Mouse (Mus musculus): Measurements from ENCODE around the gene Banp. TPM values are rescaled to one million over a fixed set of nuclear protein-coding genes. Genes with fewer than 3 reads are reported as not detected.

Banp gene
- 10 to 100 TPM; 30.2 to 30.7 TPM for total RNA-seq (2021)

DNA sequence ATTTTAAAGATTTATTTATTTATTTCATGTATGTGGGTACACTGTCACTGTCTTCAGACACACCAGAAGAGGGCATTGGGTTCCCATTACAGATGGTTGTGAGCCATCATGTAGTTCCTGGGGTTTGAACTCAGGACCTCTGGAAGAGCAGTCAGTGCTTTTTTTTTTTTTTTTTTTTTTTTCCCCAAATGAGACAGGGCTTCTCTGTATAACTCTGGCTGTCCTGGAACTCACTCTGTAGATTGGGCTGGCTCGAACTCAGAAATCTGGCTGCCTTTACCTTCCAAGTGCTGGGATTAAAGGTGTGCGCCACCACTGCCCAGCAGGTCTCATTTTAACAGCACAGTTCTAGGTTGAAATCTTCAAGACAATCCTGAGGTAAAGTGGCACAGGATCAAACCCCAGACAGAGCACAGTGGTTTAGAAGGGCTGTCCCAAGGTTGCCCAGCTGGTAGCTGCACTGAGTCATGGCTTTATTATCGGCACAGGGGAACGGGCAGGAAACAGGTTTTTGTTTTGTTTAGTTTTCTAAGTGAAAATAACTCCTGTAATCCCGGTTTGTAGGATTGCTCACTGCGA lies at the start of gene Banp:
Gene Banp (plus strand): TSS at position 529 of the 579 bp plus-strand sequence.
- intact Hi-C loops (cut with DNase I) = no loop called here
- no peak for DNase-seq

DNA sequence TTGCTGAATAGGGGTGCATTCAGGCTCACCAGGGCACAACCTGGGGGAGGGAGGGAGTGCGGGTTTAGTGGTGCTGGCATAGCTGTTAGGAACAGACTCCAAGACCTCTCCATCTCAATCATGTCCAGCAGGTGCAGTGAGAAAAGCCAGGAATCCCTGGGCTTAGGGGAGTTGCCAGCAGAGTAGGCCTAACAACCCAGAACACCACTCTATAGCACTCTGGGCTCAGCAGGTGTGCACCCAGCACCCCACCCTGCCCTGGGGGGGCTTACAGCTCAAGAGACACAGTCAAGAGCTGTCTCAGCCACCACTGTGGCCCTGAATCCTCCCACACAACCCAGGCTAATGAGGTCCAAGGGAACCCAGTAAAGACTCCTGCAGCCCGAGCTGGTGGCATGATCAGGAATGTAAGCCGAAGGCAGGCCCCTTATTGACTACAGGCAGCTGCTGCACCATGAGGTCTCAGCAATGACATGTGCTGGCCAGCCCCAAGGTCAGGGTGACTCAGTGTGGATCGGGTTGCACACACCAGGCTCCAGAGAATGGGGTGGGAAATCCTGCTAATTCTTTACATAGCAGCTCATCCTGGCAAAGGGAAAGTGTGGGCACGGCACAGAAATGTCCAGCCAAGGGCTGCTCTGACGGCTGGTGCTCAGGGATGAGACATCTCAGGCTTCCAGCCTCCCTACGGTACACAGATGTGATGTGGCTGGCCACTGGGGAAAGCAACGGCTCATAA lies 47.9 kb upstream of the Banp start:
- no peak for DNase-seq
- intact Hi-C loops (cut with DNase I) = no loop called here

DNA sequence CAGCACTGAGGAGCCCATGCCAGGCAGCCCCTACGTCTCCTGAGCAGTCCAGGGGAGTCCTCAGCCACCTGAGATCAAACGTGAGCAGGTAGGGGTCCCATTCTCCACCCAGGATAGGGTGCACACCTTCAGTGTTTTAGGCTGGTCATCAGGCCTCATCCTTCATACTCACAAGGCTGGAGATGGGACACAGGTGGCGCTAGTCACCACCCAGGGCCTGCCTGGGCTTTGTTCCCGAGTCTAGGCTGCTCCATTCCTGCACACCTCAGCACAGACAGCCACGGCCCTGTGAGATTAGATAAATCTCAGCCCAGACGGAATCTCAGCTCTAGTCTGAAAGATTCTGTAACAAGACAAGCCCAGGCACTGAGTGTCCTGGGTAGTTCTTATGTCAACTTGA lies 45.6 kb upstream of the Banp start:
- intact Hi-C loops (cut with DNase I) = no loop called here
- DNase-seq = no peak

DNA sequence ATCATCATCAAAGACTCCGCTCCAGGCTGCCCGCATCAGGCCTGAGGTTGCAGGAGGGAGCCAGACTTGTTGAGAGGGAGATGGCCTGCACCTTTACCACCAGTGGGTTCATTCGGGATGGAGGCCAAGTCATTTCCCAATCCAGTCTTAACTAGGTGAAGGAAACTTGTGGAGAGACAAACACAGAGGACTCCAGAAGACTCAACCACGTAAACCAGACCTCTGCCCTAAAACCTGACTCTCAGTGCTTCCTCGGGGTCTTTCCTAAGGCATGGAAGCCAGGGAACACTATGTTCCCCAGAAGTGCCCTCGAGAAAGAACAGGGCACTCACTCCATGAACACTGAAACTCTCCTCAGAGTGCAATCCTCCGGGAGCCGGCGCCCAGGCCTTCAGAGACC lies 44.6 kb upstream of the Banp start:
- intact Hi-C loops (cut with DNase I) = no loop called here
- DNase-seq = no peak

DNA sequence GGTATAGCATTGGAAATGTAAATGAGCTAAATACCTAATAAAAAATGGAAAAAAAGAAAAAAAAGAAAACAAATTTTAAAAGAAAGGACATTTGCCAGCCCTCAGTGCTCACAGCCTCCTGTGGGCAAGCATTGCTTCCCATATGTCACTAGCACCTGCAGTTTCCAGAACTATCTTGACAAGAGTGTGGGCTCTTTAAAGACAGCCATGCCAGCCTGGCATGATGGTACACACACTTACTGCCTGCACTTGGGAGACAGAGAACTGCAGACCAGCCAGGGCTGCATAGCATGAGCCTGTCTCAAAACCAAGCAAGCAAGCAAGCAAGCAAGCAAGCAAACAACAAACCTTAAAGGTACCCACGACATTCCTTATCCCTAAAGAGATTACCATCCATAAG lies 44.1 kb upstream of the Banp start:
- DNase-seq = no peak
- intact Hi-C loops (cut with DNase I) = no loop called here

DNA sequence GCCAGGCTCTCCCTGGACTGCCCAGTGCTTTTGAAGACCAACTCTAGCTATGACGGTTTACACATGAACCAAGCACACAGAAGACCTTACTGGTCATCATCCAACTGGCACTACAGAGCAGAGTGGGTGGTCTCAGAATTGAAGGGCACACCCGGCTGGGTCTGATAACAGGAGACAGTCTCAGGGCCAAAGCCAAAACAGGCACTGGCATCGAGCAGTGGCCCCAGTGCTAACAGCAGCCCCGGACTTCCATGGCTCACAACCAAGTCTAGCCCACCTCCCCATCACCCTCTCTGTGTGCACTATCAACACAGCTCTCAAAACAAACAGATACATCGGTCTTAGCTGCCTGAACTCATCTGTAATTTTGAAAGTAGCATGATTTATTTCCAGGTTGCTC lies 43.7 kb upstream of the Banp start:
- DNase-seq = peak; percentile 59

DNA sequence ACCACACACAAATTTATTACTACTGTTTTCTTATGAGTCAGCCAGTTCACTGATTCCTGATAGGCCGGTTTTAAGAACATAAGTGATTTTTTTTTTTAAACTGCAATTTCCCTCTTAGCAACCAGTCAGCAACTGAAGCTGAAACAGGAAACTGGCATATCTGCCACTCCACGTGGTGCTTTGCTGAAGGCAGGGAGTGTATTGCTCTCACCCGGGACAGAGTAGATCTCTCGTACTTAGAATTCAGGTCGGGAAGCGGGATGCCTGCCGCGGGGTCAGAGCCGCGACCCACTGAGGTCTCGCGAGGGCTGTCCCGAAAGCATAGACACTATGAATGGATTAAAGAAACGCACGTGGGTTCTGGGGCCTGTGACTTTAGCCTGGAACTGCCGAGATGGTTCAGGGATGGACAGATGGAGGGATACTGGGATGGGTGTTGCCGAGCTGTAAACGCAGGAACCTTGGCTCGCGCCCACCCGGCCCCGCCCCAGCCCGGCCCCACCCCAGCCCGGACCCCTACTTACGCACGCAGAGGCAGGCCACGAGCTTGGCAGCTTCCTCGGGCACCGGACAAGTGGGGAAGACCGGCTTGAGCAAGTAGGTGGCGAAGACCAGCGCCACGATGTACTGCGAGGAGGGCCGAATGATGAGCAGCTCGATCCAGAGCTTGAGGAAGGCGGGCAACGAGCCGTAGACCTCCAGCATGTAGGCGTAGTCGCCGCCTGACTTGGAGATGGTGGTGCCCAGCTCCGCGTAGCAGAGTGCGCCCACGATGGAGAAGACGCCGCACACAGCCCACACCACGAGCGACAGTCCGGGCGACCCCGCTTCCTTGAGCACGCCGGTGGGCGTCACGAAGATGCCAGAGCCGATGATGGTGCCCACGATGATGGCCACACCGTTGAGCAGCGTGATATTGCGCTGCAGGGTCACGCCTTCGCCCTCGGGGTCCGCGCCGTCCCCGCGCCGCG lies 42.7 kb upstream of the Banp start:
- intact Hi-C loops (cut with DNase I) = no loop called here
- peak; percentile 48 for DNase-seq

More for the DNA sequence above, 43.7 kb upstream of the Banp start:
- intact Hi-C loops (cut with DNase I) = no loop called here

DNA sequence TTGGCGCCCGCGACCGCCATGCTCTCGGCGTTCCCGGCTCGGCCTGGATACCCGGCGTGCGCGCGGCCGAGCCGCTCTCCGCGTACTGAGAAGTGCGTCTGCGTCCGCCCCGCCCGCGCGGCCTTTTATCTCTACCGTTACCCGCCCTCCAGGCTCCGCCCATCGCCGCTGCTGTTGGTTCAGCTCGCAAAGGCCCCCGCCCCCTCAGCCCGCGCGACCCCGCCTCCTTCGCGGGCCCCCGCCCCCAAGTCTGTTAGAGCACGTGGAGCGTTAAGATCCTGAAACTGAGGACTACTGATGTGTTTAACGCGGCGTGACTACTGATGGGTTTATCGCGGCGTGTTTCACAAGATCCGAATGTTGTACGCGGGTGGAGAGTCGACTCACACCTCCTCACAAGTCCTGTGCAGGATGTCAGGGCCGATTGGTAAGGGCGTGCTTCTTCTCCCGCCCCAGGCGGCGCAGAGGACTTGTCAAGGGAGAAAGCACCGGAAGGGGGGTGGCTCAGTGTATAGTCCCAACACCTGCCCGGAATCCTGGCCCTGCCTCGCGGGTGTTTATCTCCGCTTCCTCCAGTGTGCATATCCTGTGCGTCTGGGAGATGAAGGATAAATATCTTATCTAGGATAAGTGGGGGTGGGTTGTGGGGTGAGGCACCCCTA lies 41.8 kb upstream of the Banp start, which contains the start of gene Slc7a5:
Gene Slc7a5 (minus strand): TSS at position 108 of the 662 bp plus-strand sequence.
- DNase-seq = peak; percentile 99
- intact Hi-C loops (cut with DNase I) = loop anchor here (2.0 kb wide), 1 partner anchor 57 kb away; no protein-coding TSS in a partner anchor

DNA sequence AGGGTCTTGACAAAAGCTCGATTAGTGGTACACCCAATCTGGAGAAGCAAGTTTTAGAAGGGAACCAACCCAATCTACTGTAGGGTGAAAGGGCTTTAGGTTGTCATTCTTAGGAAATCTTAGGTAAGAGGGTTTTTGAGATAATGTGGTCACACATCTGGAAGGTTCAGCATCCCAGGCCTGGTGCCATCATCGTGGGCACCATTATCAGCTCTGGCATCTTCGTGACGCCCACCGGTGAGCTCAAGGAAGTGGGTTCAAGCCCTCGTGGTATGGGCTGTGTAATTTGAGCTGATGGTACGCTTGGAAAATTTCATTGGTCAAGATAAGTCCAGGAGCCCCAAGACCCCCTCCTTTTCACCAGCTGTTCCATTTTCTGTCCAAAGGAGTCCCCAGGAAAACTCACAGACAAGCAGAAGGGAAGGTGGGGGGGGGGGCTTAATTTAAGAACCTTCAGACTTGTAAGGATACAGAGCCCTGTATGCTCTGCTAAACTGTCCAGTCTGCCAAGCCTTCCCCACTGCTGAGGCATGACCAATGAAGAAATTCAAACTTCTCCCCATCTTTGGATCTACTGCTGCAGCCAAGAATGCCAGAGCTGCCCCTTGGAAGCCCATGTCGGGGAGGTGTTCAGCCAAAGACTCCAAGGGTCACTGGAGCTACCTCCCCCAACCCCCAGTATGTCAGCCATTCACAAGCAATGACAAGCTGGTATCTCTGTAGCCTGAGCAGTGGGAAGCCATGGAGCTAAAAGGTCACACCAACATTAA lies 41.0 kb upstream of the Banp start:
- intact Hi-C loops (cut with DNase I) = loop anchor here (2.0 kb wide), 1 partner anchor 58 kb away; no protein-coding TSS in a partner anchor
- no peak for DNase-seq

DNA sequence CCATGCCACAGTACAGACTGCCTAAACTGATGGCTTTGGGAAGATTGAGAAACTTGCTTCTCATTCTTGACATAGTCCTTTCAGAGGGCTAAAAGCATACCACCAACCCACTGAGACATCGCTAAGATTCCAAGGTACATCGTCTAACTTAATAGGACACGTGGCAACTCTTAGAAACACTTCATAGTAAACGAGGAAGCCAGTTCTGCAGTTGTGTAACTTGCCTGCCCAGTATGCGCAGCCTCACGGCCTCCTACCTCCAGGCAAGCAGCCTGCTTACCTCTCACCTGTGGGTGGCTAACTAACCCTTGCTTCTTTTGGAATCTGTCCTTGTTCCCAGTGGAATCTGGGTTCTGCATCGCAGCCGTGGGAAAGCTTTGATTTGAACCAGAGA lies 40.4 kb upstream of the Banp start:
- intact Hi-C loops (cut with DNase I) = loop anchor here (2.0 kb wide), 1 partner anchor 58 kb away; no protein-coding TSS in a partner anchor
- DNase-seq = no peak

DNA sequence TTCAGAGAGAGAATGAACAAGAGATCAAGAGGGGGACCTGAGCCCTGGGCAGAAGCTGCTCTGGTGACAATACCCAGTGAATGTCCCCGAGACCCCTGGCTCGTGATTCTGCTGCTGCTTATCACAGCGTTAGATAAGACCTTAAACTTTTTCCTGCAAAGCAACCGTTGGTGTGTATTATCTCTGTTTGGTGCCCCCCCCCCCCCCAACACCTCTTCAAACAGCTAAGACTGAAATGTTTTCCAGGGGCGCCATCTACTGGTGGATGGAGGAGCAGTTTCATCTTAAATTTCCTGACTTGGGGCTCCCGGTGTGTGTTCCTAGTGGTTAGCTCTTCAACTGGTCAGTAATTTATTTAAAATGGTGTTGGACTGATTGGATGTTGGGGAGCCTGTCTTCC lies 39.9 kb upstream of the Banp start:
- intact Hi-C loops (cut with DNase I) = loop anchor here (2.0 kb wide), 1 partner anchor 59 kb away; no protein-coding TSS in a partner anchor
- peak; percentile 83 for DNase-seq

DNA sequence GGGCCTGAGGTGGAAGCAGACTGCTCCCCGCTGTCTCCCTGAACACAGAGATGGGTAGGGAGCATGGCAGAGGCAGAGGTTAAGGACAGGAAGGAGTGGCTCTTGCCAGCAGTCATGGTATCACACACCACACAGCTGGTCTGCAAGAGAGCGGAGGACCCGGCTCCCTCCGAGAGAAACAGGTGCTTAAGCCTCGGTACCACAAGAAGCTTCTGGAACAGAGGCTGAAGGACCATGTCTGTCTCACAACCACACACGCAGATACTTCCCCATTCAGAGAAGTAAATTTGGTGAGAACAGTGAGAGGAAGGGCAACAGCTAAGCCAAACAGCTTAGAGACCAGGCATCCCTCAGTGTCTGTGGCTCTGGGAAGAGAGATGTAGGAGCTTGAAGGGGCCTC lies 38.1 kb upstream of the Banp start:
- no peak for DNase-seq
- intact Hi-C loops (cut with DNase I) = no loop called here

DNA sequence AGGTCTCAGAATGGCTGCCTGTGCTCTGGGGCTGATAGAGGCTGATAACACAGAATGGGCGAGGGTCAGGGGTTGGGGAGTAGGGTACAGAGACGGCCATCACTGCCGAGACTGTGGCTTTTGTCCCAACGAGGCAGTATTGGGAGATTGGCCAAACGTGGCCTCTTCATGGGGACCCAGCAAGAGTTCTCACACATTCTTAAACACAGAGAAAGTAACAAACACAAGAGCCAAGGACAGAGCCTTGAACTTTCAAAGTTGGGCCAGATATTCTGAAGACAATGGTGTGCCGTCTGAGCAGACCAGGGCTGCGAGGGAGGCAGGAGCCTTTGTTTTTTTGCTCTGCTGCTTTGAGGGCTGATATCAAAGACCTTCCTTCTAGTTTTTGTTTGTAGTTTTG lies 37.6 kb upstream of the Banp start:
- intact Hi-C loops (cut with DNase I) = no loop called here

DNA sequence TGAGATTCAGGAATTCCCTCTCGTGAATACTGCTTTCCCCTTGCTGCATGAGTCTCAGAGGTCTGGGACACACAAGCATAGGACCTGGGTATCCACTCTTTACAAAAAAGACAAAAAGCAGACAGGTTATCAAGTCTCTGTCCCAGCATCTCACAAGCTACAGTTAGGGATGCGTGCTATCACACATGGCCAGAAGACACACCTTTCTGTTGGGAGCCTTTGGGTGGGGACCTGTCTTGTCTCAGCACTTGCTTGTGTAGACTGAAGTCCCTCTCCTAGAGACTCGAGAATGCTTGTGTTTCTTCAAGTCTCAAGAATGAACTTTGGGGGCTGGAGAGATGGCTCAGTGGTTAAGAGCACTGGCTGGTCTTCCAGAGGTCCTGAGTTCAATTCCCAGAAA lies 36.7 kb upstream of the Banp start:
- DNase-seq = no peak
- intact Hi-C loops (cut with DNase I) = no loop called here

More for the DNA sequence above, 37.6 kb upstream of the Banp start:
- no peak for DNase-seq

DNA sequence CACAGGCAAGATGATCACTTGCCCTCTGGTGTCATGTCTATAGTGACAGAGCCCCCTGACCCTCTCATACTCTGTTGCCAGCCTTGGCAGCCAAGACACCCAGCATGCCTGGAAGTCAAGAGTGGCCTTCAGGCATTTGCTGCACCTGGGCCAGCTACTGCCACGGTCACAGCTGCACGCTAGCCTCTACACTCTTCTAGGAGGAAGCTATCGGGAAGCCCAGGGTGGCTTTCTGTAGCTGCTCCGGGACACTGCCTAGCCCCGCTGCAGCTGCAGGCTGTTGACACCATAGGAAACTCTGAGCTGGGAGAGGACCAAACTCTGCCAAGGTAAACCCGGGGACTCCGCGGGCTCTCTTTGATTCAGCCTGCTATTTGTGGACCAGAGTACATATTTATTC lies 36.2 kb upstream of the Banp start:
- intact Hi-C loops (cut with DNase I) = no loop called here

DNA sequence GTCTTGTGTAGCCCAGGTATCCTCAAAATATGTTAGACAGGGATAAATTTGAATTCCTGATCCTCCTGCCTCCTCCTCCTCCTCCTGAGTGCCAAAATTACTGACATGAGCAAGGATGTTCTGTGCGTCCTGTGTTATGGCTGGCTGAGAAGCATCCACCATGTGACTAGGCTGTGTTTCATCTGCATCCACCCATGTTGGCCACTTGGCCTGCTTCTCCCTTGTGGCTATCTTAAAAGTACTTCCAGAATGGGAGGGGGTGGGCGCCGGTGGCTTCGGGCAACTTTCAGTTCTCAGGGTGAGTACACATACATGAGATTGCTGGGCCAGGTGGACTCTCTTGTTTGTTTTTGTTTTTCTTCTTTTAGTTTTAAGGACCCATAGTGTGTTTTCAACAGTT lies 30.4 kb upstream of the Banp start:
- intact Hi-C loops (cut with DNase I) = no loop called here
- DNase-seq = no peak

More for the DNA sequence above, 36.2 kb upstream of the Banp start:
- DNase-seq = no peak

DNA sequence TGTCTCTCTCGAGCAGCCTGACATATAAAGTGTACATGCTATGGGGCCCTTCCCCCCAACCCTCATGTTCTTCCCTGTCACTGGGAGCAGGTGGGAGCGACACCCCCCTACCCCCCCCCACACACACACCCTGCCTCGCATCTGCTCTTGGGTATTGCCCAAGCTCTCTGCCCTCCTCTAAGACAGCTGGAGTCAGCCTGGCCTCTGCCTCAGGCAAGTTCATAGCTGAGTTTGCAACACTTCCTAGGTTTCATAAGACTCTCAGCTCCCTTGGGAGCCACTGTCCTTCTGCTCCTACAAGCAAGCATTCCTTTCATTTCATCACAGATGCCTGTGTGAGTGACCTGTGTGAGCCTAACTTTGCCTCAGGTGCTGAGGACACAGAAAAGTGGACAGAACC lies 29.8 kb upstream of the Banp start:
- no peak for DNase-seq
- intact Hi-C loops (cut with DNase I) = no loop called here

DNA sequence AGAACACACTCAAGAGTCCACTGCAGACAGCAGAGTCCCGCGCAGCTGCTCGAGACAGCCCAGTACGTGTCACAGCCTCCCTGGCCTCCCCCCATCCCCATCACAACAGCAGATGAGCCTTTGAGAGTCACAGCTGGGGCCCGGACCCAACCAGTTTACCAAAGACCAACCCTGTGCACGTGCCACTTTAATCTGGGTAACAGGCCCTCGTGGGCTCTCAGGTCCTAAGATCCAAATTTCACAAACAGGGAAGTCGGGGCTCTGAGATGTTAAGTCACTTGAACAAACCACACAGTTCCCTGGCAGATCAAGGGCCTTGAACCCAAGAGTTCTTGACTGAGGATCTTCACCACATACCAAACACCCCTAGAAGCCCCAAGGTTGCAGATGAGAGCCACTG lies 28.0 kb upstream of the Banp start:
- intact Hi-C loops (cut with DNase I) = no loop called here
- no peak for DNase-seq

DNA sequence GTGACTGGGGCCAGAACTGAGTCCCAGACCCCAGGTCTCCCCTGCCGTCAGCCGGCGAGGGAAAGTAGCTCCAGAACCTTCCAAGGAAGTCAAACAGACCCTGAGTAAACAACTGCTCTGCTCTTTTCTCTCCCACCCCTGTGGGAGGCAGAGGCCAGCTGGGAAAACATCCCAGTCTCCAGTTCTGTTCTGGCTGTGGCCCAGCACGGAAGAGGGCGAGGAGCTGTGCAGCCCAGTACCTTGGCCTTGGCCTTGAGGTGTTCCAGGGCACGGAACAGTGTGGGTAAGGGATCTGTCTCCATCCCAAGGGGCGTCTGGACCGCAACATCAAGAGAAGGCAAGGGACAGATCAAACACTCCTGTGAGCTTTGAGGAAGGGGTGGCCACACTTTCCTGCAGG lies 27.4 kb upstream of the Banp start:
- DNase-seq = no peak
- intact Hi-C loops (cut with DNase I) = no loop called here

DNA sequence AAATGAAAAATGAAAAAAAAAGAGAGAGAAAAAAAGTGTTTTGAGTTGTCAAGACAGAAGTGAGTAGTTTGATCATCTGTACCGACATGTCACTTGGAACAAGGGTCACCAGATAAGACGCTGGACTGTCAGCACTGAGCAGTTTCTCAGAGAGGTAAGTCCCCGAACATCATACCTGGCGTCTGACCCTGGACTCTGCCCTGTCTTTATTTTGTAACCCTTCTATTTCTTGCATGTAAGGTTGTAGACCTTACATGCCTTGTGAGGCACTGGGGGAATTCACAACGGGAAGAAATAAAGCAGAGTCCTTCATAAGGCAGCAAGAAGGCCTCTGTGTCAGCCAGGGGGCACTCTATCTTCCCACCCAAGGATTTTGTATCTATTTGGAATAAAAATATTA lies 24.9 kb upstream of the Banp start:
- intact Hi-C loops (cut with DNase I) = no loop called here
- DNase-seq = no peak

All from left cerebral cortex, postnatal 4 days (tissue).